Mouse (Mus musculus): ENCODE measurements around the gene Bbof1.

DNA sequence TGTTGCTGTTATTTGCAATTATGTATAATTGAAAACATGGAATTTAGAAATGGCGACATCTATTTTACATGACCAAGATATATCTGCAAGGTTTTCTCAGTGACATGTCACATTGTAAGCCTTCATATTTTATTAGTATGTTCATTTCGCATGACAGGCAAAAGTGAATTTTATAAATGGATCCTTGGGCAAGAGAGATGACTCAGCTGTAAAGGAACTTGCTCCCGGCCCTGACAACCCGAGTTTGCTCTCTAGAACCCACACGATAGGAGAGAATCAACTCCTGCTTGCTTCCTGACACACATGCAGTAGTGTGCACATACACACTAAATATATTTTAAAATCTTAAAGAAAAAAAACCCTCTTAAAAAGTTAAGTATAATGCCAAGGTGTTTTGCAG, 52.5 kb downstream of the Bbof1 start:
- TF ChIP-seq CTCF (IDR thresholded peaks at IDR 0.05; ENCODE audit: extremely low read depth, insufficient read depth, low read length) (no peak), POLR2A (IDR thresholded peaks at IDR 0.05; ENCODE audit: extremely low read depth, insufficient read depth, low read length) (no peak)
